Mouse (Mus musculus) stomach, embryonic 15.5 days (tissue): ENCODE measurements around the gene Gm16223. TPM values are rescaled to one million over a fixed set of nuclear protein-coding genes. Genes with fewer than 3 reads are reported as not detected.

Source experiments
- ATAC-seq: fragments of 200-750 bp; cut with Nextera tagmentation; 2 replicates; pipeline ENCODE4 v1.8.0; 2017; ENCODE audit warnings: low read depth, moderate number of reproducible peaks, moderate TSS enrichment; ENCODE audit not compliant: insufficient read depth, low FRiP score
- H3K27ac ChIP-seq: fragments of 300-500 bp; sonication (generic); 2 replicates; pipeline ENCODE4 v1.5.1; 2015; ENCODE audit warnings: mild to moderate bottlenecking, inconsistent platforms
- H3K27me3 ChIP-seq: fragments of 300-500 bp; sonication (generic); replicated peaks from 2 replicates; pipeline ENCODE4 v1.6.1; 2015; ENCODE audit warnings: inconsistent platforms
- H3K36me3 ChIP-seq: fragments of 300-500 bp; sonication (generic); 2 replicates; pipeline ENCODE4 v1.6.1; 2015; ENCODE audit warnings: inconsistent platforms
- H3K4me1 ChIP-seq: fragments of 300-500 bp; sonication (generic); 2 replicates; pipeline ENCODE4 v1.6.1; 2015; ENCODE audit warnings: inconsistent platforms
- H3K4me2 ChIP-seq: fragments of 300-500 bp; sonication (generic); 2 replicates; pipeline ENCODE4 v1.6.1; 2015; ENCODE audit warnings: mild to moderate bottlenecking, inconsistent platforms
- H3K4me3 ChIP-seq: fragments of 300-500 bp; sonication (generic); replicated peaks from 2 replicates; pipeline ENCODE4 v1.5.1; 2015; ENCODE audit warnings: inconsistent platforms
- H3K9ac ChIP-seq: fragments of 300-500 bp; sonication (generic); 2 replicates; pipeline ENCODE4 v1.6.1; 2015; ENCODE audit warnings: inconsistent platforms
- H3K9me3 ChIP-seq: fragments of 300-500 bp; sonication (generic); 2 replicates; pipeline ENCODE4 v1.6.1; 2016; ENCODE audit warnings: inconsistent platforms
- WGBS: fragments of 180-500 bp; shearing (Covaris S2); methylation state at CpG from one replicate; pipeline ENCODE4 v1.1.7; 2015; 5-methylcytosine and 5-hydroxymethylcytosine counted together
- polyA plus RNA-seq: library from polyadenylated mRNA; unstranded; fragments of >200 nt; fragmentation: Nextera tagmentation; extraction: Ambion mirVana; gene quantifications from 2 replicates; pipeline ENCODE4 v1.2.1, GENCODE M21; 2015

The Gm16223 gene
- not detected in 2 replicates for polyA plus RNA-seq

DNA sequence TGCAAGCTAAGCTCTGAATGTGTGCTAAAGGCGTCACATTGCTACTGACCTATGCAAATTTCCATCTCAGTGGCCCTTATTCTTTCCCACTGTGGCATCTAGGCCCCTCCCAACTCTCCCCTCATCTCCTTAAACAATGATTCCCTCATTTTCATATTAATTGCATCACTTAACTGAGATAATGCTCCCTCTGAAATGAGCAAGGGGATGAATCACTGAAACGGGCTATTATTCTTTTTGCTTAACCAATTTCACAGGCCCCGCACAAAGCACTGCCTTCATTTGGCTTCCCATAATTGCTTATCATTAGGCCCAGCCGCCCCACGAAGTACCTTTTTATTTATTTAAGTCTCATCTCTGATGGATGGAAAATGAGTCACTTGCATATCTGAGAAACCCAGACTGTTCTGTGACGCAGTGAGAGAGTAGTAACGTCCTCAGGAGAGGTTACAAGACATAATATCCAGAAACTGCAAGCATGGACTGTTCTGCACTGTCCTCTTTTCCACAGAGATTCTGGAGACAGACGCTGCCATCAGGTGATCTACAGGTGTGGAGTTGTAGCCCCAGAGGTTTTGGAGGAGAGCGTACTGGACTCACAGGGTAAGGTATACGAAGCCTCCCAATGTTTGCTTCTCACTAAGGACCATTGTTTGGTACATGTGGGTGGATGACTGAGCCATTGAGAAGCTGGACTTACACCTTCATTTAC is at the start of gene Gm16223:
TSS of gene Gm16223 (plus strand) at position 485 of the 712 bp plus-strand sequence.
- WGBS = 78% methylated on average over 10 of the region's 10 CpGs

DNA sequence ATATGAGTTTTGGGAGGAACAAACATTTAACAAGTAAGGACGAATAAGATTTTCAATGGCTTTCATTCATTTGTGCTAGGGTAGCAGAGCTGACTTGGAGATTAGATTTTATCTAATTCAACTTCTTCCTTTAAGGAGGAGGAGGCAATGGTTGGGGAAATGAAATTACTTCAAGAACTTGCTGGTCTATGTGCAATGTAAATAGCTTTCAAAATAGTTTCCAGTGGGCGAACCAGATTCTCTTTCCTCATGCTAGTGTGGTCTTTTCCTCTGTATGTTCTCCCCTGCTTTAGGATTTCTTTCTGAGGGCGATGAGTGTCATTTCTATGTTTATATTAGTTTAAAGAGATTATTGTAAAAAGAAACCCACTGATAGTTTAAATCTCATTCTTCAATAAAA is 45.7 kb upstream of the Gm16223 start:
- Histone ChIP-seq H3K9ac (no peak overlapping the region), H3K4me3 (no peak overlapping the region), H3K27me3 (no peaks in the 10 kb centered on the region), H3K27ac (no peak overlapping the region), H3K36me3 (no peaks in the 10 kb centered on the region), H3K4me1 (no peaks in the 10 kb centered on the region), H3K4me2 (no peak overlapping the region), H3K9me3 (no peaks in the 10 kb centered on the region)
- ATAC-seq = no peak
- 72% methylated on average over 3 of the region's 3 CpGs for WGBS

More for the DNA sequence above, at the start of gene Gm16223:
- Histone ChIP-seq H3K4me2 (no peak within 1 kb of the TSS), H3K9ac (no peak within 1 kb of the TSS), H3K36me3 (no peaks in the 10 kb centered on the region), H3K4me1 (no peaks in the 10 kb centered on the region), H3K27ac (no peak within 1 kb of the TSS), H3K9me3 (no peaks in the 10 kb centered on the region), H3K4me3 (no peak within 1 kb of the TSS), H3K27me3 (no peaks in the 10 kb centered on the region)
- no peak for ATAC-seq

DNA sequence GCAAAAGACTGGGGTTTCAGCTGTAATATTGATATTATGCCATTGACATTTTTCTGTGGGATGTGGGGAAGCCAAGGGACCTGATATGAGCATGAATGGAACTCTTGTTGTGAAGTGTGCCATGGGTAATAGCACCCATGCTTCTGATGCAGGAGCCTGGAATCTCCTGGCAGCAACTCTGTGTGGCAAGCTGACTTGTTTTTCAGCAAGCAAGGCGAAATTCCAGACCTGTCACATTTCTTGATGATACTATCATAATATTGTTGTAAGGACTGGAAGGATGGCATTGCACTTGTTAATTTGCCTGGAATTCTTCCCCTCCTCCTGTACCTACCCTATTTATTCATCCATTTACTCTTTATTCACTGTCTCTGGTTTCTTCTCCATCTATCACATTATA is 44.2 kb upstream of the Gm16223 start:
- Histone ChIP-seq H3K4me1 (no peaks in the 10 kb centered on the region), H3K4me2 (no peak overlapping the region), H3K27ac (no peak overlapping the region), H3K4me3 (no peak overlapping the region), H3K27me3 (no peaks in the 10 kb centered on the region), H3K9ac (no peak overlapping the region), H3K9me3 (no peaks in the 10 kb centered on the region), H3K36me3 (no peaks in the 10 kb centered on the region)
- WGBS = 56% methylated on average over 1 of the region's 1 CpGs
- ATAC-seq = no peak

DNA sequence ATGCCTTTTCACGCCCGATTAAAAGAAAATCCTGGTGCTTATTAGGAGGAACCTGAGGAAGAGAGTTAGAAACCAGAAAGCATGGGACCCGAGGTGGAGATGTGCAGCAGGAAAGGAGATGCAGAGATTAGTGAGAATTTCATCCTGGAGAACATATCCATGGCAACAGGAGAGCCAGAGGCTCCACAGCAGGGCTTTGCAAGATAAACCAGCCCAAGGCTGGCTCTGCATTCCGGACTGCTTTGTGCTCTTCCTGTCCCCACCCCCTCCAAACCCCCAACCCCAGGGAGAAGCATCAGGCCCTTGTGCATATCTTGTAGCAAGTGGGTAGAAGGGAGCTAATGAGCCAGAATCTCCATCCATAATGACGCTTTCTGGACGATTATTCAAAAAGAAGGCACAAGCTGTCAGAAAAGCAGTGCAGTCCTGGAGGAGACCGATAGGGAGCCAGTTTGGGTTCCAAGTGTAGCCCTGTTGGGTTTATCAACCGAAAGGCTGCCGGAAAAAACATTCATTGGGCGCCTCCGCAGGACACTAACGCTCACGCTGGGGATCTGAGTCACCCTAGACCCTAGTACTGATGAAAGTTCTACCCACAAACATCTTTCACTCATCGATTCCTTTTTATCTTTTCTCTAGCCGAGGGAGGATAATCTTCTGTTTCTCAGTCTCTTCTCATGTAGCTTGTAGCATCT is 31.2 kb upstream of the Gm16223 start:
- no peaks in the 10 kb centered on the region for H3K36me3 ChIP-seq
- H3K4me3 ChIP-seq = no peak overlapping the region
- 62% methylated on average over 15 of the region's 15 CpGs for WGBS
- H3K9ac ChIP-seq = no peak overlapping the region
- H3K4me1 ChIP-seq = no peaks in the 10 kb centered on the region
- H3K27me3 ChIP-seq = no peaks in the 10 kb centered on the region
- H3K27ac ChIP-seq = no peak overlapping the region
- H3K4me2 ChIP-seq = no peak overlapping the region
- no peaks in the 10 kb centered on the region for H3K9me3 ChIP-seq
- no peak for ATAC-seq

DNA sequence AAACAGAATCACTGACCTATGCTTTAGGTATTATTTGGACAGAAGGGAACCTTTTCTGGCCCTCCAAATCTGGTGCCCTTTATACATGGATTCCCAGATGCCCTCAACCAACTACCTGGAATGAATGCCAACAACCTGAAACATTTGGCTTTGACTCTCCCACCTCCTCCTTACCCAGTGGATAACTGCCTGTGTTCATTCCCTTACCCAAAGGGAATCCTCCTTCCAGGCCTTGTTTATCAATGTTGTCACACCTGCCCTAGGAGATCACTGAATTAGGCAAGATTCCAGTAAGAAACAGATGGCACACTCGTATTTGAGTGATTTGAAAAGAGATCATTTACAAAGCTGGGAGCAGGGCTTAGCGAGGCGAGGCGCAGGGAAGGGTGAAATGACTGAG is 13.1 kb upstream of the Gm16223 start:
- Histone ChIP-seq H3K9ac (no peak overlapping the region), H3K9me3 (no peaks in the 10 kb centered on the region), H3K4me3 (no peak overlapping the region), H3K4me1 (no peaks in the 10 kb centered on the region), H3K27me3 (no peaks in the 10 kb centered on the region), H3K36me3 (no peaks in the 10 kb centered on the region), H3K27ac (no peak overlapping the region), H3K4me2 (no peak overlapping the region)
- 69% methylated on average over 4 of the region's 4 CpGs for WGBS
- ATAC-seq = no peak

DNA sequence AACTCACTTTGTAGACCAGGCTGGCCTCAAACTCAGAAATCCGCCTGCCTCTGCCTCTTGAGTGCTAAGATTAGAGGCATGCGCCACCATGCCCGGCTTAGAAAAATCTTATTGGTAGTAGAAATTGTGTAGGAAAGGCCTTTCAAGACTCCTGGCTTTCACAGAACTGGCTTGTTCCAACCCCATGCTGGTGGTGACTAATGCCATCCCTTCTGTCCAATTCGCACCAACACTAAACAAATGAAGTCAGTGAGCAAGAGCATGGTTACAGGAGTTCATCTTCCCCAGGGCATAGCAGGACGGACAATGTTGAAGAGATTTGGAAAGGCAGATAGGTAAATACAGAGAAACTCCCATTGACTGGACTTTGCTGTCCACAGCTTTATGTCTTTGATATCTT is 12.6 kb upstream of the Gm16223 start:
- Histone ChIP-seq H3K27ac (no peak overlapping the region), H3K27me3 (no peaks in the 10 kb centered on the region), H3K4me2 (no peak overlapping the region), H3K9me3 (no peaks in the 10 kb centered on the region), H3K4me1 (no peaks in the 10 kb centered on the region), H3K9ac (no peak overlapping the region), H3K4me3 (no peak overlapping the region), H3K36me3 (no peaks in the 10 kb centered on the region)
- whole genome bisulfite sequencing = 86% methylated on average over 5 of the region's 5 CpGs
- ATAC-seq = no peak

DNA sequence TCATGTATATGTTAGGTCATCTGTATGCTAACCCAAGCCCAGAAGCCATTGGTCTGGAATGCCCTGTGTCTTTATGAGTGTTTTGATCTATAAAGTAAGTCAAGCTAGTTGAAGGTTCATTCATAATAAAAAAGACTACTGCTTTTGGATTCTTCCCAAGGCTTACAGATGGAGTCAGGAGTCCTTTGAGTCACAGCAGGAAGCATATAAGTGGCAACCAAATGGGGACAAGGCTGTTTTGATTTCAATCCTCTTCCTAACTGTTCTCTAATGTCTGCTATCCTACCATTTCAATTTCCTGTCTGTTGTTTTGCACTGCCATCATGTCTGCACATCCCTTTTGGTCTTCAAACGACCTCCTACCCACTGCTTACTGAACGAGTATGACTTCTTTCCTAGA is 2.7 kb upstream of the Gm16223 start:
- no peak overlapping the region for H3K9ac ChIP-seq
- no peak overlapping the region for H3K4me3 ChIP-seq
- no peaks in the 10 kb centered on the region for H3K4me1 ChIP-seq
- no peak for ATAC-seq
- no peaks in the 10 kb centered on the region for H3K27me3 ChIP-seq
- no peak overlapping the region for H3K27ac ChIP-seq
- WGBS = 56% methylated on average over 2 of the region's 2 CpGs
- H3K4me2 ChIP-seq = no peak overlapping the region
- H3K36me3 ChIP-seq = no peaks in the 10 kb centered on the region
- H3K9me3 ChIP-seq = no peaks in the 10 kb centered on the region

DNA sequence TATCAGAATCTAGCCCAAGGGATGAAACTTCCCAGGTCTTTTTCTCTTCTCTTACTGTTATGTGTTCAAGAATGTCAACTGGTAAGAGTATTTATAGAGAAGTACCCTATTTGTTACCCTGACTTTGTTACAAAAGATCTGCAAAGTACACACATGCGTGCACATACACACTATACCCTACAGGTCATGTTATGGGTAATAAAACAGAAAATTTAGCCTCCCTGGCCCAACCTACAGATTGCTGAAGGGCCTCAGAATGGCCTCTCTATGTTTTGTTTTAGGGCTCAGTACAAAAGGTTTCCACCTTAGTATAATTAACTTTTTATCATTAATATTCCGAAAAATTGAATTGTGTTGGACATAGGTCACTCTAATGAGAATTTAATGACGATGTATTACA is 685 bp upstream of the Gm16223 start:
- WGBS = 83% methylated on average over 3 of the region's 3 CpGs
- H3K4me2 ChIP-seq = no peak overlapping the region
- no peak overlapping the region for H3K27ac ChIP-seq
- no peak overlapping the region for H3K4me3 ChIP-seq
- H3K36me3 ChIP-seq = no peaks in the 10 kb centered on the region
- no peaks in the 10 kb centered on the region for H3K4me1 ChIP-seq
- no peak for ATAC-seq
- H3K9me3 ChIP-seq = no peaks in the 10 kb centered on the region
- H3K9ac ChIP-seq = no peak overlapping the region
- no peaks in the 10 kb centered on the region for H3K27me3 ChIP-seq

DNA sequence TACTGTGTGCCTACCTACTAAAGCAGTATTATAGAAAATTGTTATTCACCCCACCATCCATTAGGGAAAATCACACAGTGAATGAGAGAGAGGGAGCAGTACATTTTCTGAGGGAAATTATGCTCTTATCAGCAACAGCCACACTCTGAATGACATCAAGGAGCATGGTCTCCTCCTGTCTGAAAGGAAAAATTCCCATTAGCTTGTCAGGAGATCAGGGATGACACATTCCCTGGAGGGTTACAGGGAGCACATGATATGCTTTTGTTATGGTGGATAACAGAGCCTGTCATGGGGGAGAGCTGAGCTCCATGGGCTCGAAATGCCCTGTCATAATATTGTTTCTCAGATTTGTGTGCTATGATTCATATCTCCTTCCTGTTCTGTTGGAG is 424 bp downstream of the Gm16223 start:
- H3K4me2 ChIP-seq = no peak overlapping the region
- H3K4me3 ChIP-seq = no peak overlapping the region
- H3K4me1 ChIP-seq = no peaks in the 10 kb centered on the region
- H3K9me3 ChIP-seq = no peaks in the 10 kb centered on the region
- no peaks in the 10 kb centered on the region for H3K27me3 ChIP-seq
- no peak for ATAC-seq
- 63% methylated on average over 1 of the region's 1 CpGs for WGBS
- H3K36me3 ChIP-seq = no peaks in the 10 kb centered on the region
- H3K9ac ChIP-seq = no peak overlapping the region
- no peak overlapping the region for H3K27ac ChIP-seq

DNA sequence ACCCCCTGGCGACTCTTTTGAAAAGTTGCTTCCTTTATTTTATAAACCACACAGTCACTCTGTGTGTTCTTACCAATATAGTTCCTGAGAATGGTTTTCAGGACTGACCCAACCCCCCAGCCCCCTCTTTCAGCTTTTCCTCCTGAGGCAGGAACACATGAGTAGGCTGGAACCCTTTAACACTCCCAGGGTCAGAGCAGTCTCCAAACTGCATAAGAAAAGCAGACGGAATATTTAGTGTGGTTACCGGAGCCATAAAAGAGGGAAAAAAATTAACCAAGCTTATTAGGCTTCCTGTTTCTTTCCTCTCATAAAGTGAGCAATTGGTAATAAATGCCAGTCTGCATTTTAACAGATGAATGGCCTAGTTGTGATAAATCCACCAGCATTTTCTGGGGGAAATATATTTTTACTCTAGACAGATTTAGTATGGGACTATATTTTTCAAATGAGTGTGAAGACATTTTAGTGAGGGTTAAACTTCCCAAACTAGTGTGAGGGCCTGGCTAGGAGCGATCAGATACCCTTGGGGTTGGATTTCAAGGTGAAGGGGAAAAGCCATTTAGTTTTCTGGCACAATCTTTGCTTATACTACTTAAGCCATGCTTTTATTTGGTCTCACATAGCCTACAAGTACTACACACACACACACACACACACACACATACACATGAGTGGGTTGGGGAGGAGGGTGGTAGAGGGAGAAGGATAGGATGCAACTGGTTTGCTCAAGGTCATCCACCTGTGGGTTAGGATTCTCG is 49.0 kb downstream of the Gm16223 start:
- no peak overlapping the region for H3K27ac ChIP-seq
- ATAC-seq = no peak
- WGBS = 80% methylated on average over 5 of the region's 5 CpGs

DNA sequence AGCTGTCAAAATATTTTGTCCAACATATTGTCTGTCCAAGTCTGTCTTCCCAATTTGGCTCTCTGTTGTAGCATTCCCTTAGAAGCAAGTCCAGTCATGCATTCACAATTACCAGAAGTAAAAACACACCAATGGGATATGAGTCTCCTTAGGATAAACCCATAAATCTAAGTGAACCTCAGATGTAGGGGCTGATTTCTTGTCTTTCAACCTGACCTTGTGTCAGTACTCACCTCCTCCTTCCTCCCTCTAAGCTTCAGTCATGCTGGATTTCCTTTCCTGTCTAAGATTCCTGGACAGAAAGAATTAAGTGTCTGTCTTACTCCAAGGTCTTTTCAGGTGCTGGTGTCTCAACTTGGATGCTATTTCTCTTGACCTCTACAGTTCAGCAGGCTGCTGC is 57.8 kb downstream of the Gm16223 start:
- Histone ChIP-seq H3K9me3 (no peaks in the 10 kb centered on the region), H3K27ac (no peak overlapping the region), H3K27me3 (no peaks in the 10 kb centered on the region), H3K4me1 (no peaks in the 10 kb centered on the region), H3K9ac (no peak overlapping the region), H3K4me2 (no peak overlapping the region), H3K36me3 (no peaks in the 10 kb centered on the region), H3K4me3 (no peak overlapping the region)
- no peak for ATAC-seq

More for the DNA sequence above, 49.0 kb downstream of the Gm16223 start:
- H3K4me3 ChIP-seq = no peak overlapping the region
- no peaks in the 10 kb centered on the region for H3K9me3 ChIP-seq
- H3K27me3 ChIP-seq = no peaks in the 10 kb centered on the region
- H3K9ac ChIP-seq = no peak overlapping the region
- no peaks in the 10 kb centered on the region for H3K36me3 ChIP-seq
- no peak overlapping the region for H3K4me2 ChIP-seq
- H3K4me1 ChIP-seq = no peaks in the 10 kb centered on the region

DNA sequence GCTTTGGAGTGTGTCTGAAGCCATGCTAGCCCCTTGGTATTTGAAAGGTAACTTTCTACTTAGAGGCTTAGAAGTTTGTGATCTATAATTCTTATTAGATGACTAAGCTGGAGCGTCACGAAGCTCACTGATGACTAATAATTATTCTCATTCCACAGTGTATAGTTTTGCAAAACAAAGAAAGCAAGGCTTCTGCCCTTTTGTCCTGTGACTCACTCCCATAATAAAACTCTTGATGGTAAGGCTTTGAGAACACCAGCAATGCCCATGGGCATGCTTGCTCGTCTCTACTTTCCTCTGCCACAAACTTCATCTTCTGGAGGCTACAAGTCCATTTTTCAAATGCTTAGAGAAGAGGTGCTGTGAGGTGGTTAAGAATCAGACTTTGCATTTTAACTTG is 87.9 kb downstream of the Gm16223 start:
- ATAC-seq = no peak
- Histone ChIP-seq H3K4me2 (no peak overlapping the region), H3K9ac (no peak overlapping the region), H3K9me3 (no peaks in the 10 kb centered on the region), H3K4me1 (no peaks in the 10 kb centered on the region), H3K4me3 (no peak overlapping the region), H3K36me3 (no peaks in the 10 kb centered on the region), H3K27me3 (no peaks in the 10 kb centered on the region), H3K27ac (no peak overlapping the region)
- 74% methylated on average over 3 of the region's 3 CpGs for WGBS
